Comparison of ENCODE assay signal across 11 mouse cellular contexts in genomic region chr16:38654308-38654707, GRCm38 (mm10). TPM values are rescaled to one million over a fixed set of nuclear protein-coding genes. Genes with fewer than 3 reads are reported as not detected.
DNase-seq lines count a peak whose midpoint lies in the region; ATAC-seq lines count a peak whose summit lies in the region.
"Had no signal": no experiment of that assay in that cellular context is flagged by ENCODE, and none has a peak within 500 bp of the region (broad histone marks: within the 10 kb centered on the region; RNA-seq: fewer than 3 reads in every experiment).

No protein-coding gene starts in this region.

- no peaks in the 10 kb centered on the region for H3K36me3 ChIP-seq in embryonic facial prominence, embryonic 12.5 days
- no peaks in the 10 kb centered on the region for H3K36me3 ChIP-seq in embryonic facial prominence, embryonic 10.5 days (replicated peaks)
- no peaks in the 10 kb centered on the region for H3K36me3 ChIP-seq in kidney, embryonic 14.5 days (ENCODE audit: control insufficient read depth, insufficient read depth, low read length)
- H3K36me3 ChIP-seq in neural tube, embryonic 13.5 days, result no peaks in the 10 kb centered on the region
- no peaks in the 10 kb centered on the region for H3K36me3 ChIP-seq in forebrain, embryonic 16.5 days (ENCODE audit: control insufficient read depth, insufficient read depth)
- H3K36me3 ChIP-seq: midbrain, embryonic 12.5 days had no signal

- 0 out of 2 replicates have a peak, but pooled peaks have one; percentile 68 for ATAC-seq in embryonic facial prominence, embryonic 12.5 days (ENCODE audit: insufficient number of reproducible peaks, insufficient read depth, low FRiP score, low TSS enrichment)
- peak; percentile 67; the same call in 1 of the 2 replicates for ATAC-seq in kidney, embryonic 14.5 days (ENCODE audit: low FRiP score, low TSS enrichment)
- no peak for ATAC-seq in neural tube, embryonic 13.5 days (ENCODE audit: low read depth)
- no peak for ATAC-seq in forebrain, embryonic 16.5 days

- H3K9me3 ChIP-seq in embryonic facial prominence, embryonic 12.5 days, result no peaks in the 10 kb centered on the region
- H3K9me3 ChIP-seq in embryonic facial prominence, embryonic 10.5 days, result no peaks in the 10 kb centered on the region
- H3K9me3 ChIP-seq in kidney, embryonic 14.5 days (ENCODE audit: control insufficient read depth, low read length), result no peaks in the 10 kb centered on the region
- no peaks in the 10 kb centered on the region for H3K9me3 ChIP-seq in neural tube, embryonic 13.5 days
- no peaks in the 10 kb centered on the region for H3K9me3 ChIP-seq in forebrain, embryonic 16.5 days (ENCODE audit: control insufficient read depth, low read length)
- H3K9me3 ChIP-seq: midbrain, embryonic 12.5 days had no signal

- H3K4me3 ChIP-seq in embryonic facial prominence, embryonic 12.5 days, result no peak overlapping the region
- H3K4me3 ChIP-seq in embryonic facial prominence, embryonic 10.5 days, result no peak overlapping the region
- H3K4me3 ChIP-seq in kidney, embryonic 14.5 days (ENCODE audit: low read length), result no peak overlapping the region
- no peak overlapping the region for H3K4me3 ChIP-seq in neural tube, embryonic 13.5 days
- no peak overlapping the region for H3K4me3 ChIP-seq in forebrain, embryonic 16.5 days (replicated peaks; ENCODE audit: low read length)
- H3K4me3 ChIP-seq: midbrain, embryonic 12.5 days had no signal

- peak overlapping the region; percentile 69 for H3K27ac ChIP-seq in embryonic facial prominence, embryonic 12.5 days
- no peak overlapping the region; the same call in 1 of the 2 replicates for H3K27ac ChIP-seq in embryonic facial prominence, embryonic 10.5 days (replicated peaks)
- H3K27ac ChIP-seq in kidney, embryonic 14.5 days (ENCODE audit: low read depth, low read length), result no peak overlapping the region
- peak overlapping the region; percentile 54 for H3K27ac ChIP-seq in neural tube, embryonic 13.5 days (replicated peaks)
- H3K27ac ChIP-seq in forebrain, embryonic 16.5 days (ENCODE audit: low read length), result no peak overlapping the region
- H3K27ac ChIP-seq: liver, embryonic 14.5 days had no signal

- 37% methylated on average over 4 of the region's 4 CpGs for WGBS in embryonic facial prominence, embryonic 12.5 days
- WGBS in embryonic facial prominence, embryonic 10.5 days, result 54% methylated on average over 4 of the region's 4 CpGs
- WGBS in kidney, embryonic 14.5 days, result 33% methylated on average over 4 of the region's 4 CpGs
- WGBS in neural tube, embryonic 13.5 days, result 64% methylated on average over 4 of the region's 4 CpGs
- WGBS in forebrain, embryonic 16.5 days, result 83% methylated on average over 4 of the region's 4 CpGs

- no peaks in the 10 kb centered on the region for H3K27me3 ChIP-seq in embryonic facial prominence, embryonic 12.5 days
- no peaks in the 10 kb centered on the region for H3K27me3 ChIP-seq in embryonic facial prominence, embryonic 10.5 days (replicated peaks; ENCODE audit: low read depth, poor library complexity, severe bottlenecking)
- no peaks in the 10 kb centered on the region for H3K27me3 ChIP-seq in kidney, embryonic 14.5 days (ENCODE audit: control insufficient read depth, insufficient read depth, low read length)
- no peaks in the 10 kb centered on the region for H3K27me3 ChIP-seq in neural tube, embryonic 13.5 days
- no peaks in the 10 kb centered on the region for H3K27me3 ChIP-seq in forebrain, embryonic 16.5 days (replicated peaks; ENCODE audit: control insufficient read depth, insufficient read depth, low read length)
- H3K27me3 ChIP-seq: midbrain, embryonic 12.5 days had no signal

- peaks cover 30% of the 10 kb centered on the region for H3K4me1 ChIP-seq in embryonic facial prominence, embryonic 12.5 days
- peaks cover 41% of the 10 kb centered on the region for H3K4me1 ChIP-seq in embryonic facial prominence, embryonic 10.5 days
- peaks cover 26% of the 10 kb centered on the region for H3K4me1 ChIP-seq in kidney, embryonic 14.5 days (ENCODE audit: control insufficient read depth, insufficient read depth, low read length)
- peaks cover 8% of the 10 kb centered on the region for H3K4me1 ChIP-seq in neural tube, embryonic 13.5 days (replicated peaks)
- H3K4me1 ChIP-seq in forebrain, embryonic 16.5 days (replicated peaks; ENCODE audit: control insufficient read depth, insufficient read depth, low read length), result no peaks in the 10 kb centered on the region
- H3K4me1 ChIP-seq: midbrain, embryonic 12.5 days had no signal

- H3K9ac ChIP-seq in embryonic facial prominence, embryonic 12.5 days, result no peak overlapping the region
- no peak overlapping the region for H3K9ac ChIP-seq in kidney, embryonic 14.5 days (ENCODE audit: low read depth, low read length)
- no peak overlapping the region for H3K9ac ChIP-seq in neural tube, embryonic 13.5 days
- H3K9ac ChIP-seq in forebrain, embryonic 16.5 days (replicated peaks; ENCODE audit: low read depth, low read length), result no peak overlapping the region
- H3K9ac ChIP-seq: liver, embryonic 14.5 days; midbrain, embryonic 12.5 days had no signal

- no peak overlapping the region for H3K4me2 ChIP-seq in embryonic facial prominence, embryonic 12.5 days (replicated peaks)
- H3K4me2 ChIP-seq in kidney, embryonic 14.5 days (replicated peaks; ENCODE audit: low read depth, low read length), result no peak overlapping the region
- H3K4me2 ChIP-seq in neural tube, embryonic 13.5 days, result no peak overlapping the region
- H3K4me2 ChIP-seq in forebrain, embryonic 16.5 days (ENCODE audit: low read length), result no peak overlapping the region
- H3K4me2 ChIP-seq: midbrain, embryonic 12.5 days had no signal

- no peak for DNase-seq in embryonic facial prominence, embryonic 10.5 days (ENCODE audit: low spot score)
- DNase-seq in kidney, adult 11 months, result no peak
- no peak for DNase-seq in neural tube, embryonic 10.5 days (ENCODE audit: extremely low spot score, low spot score)
- DNase-seq in adipocyte (ENCODE audit: low spot score), result no peak
- DNase-seq: adrenal gland, postnatal 10 days had no signal

RNA-seq across cellular contexts. Expression of gene Arhgap31, which starts 58.8 kb away (rescaled TPM):
- polyA plus RNA-seq in embryonic facial prominence, embryonic 12.5 days (2016; fragmentation: Nextera tagmentation; extraction: Ambion mirVana), result 14.3 and 16.5 TPM in 2 replicates
- 9.6 and 12.0 TPM in 2 replicates for polyA plus RNA-seq in embryonic facial prominence, embryonic 10.5 days (2016; fragmentation: Nextera tagmentation; extraction: Ambion mirVana)
- 7.3 and 10.0 TPM in 2 replicates for polyA plus RNA-seq in kidney, embryonic 14.5 days (2014; fragmentation: Nextera tagmentation; extraction: Ambion mirVana)
- polyA plus RNA-seq in neural tube, embryonic 13.5 days (2015; fragmentation: Nextera tagmentation; extraction: Ambion mirVana), result 5.8 and 7.0 TPM in 2 replicates
- 3.8 and 4.5 TPM in 2 replicates for polyA plus RNA-seq in forebrain, embryonic 16.5 days (2015; fragmentation: Nextera tagmentation; extraction: Ambion mirVana)

Comparison
In these comparisons a context has a peak if more than half of its experiments do, and no peak if none do; other contexts are left out.
1. H3K27ac ChIP-seq: peak in embryonic facial prominence, embryonic 12.5 days (single experiment) and neural tube, embryonic 13.5 days (single experiment); none in embryonic facial prominence, embryonic 10.5 days (single experiment), kidney, embryonic 14.5 days (single experiment) and forebrain, embryonic 16.5 days (single experiment).
2. ATAC-seq: peak in embryonic facial prominence, embryonic 12.5 days (single experiment) and kidney, embryonic 14.5 days (single experiment); none in neural tube, embryonic 13.5 days (single experiment) and forebrain, embryonic 16.5 days (single experiment).